Mouse (Mus musculus): Measurements from ENCODE around the gene Rimkla. TPM values are rescaled to one million over a fixed set of nuclear protein-coding genes. Genes with fewer than 3 reads are reported as not detected.

Gene Rimkla
- polyA plus RNA-seq, 1 experiment from 2014 or later = 19.9 TPM

GRCm38 (mm10) chr4:119463756-119464419 is 28.5 kb downstream of the Rimkla start:
- WGBS = 76% methylated on average over 13 of the region's 13 CpGs
- H3K36me3 ChIP-seq = peaks cover 18% of the 10 kb centered on the region
- ATAC-seq (ENCODE audit: low FRiP score) = 0 out of 2 replicates have a peak, but pooled peaks have one; percentile 1
- H3K9me3 ChIP-seq = no peaks in the 10 kb centered on the region
- H3K27me3 ChIP-seq = no peaks in the 10 kb centered on the region
- peak overlapping the region; percentile 92 for H3K27ac ChIP-seq
- 0 out of 2 replicates have a peak overlapping the region, but pooled peaks have one; percentile 36 for H3K9ac ChIP-seq
- peaks cover 39% of the 10 kb centered on the region for H3K4me1 ChIP-seq (replicated peaks)
- H3K4me2 ChIP-seq = no peak overlapping the region
- no peak overlapping the region for H3K4me3 ChIP-seq

- WGBS = 44% methylated on average over 11 of the region's 11 CpGs
- ATAC-seq (ENCODE audit: low FRiP score) = peak; percentile 76
- Histone ChIP-seq H3K4me2 (no peak overlapping the region), H3K9ac (peak overlapping the region; percentile 36; the same call in 1 of the 2 replicates), H3K27ac (peak overlapping the region; percentile 92), H3K27me3 (no peaks in the 10 kb centered on the region), H3K36me3 (peaks cover 16% of the 10 kb centered on the region), H3K9me3 (no peaks in the 10 kb centered on the region), H3K4me3 (no peak overlapping the region), H3K4me1 (replicated peaks) (peaks cover 39% of the 10 kb centered on the region)
Measured at GRCm38 (mm10) chr4:119462858-119463755, 29.3 kb downstream of the Rimkla start.

GRCm38 (mm10) chr4:119462457-119462856 is 30.0 kb downstream of the Rimkla start:
- no peaks in the 10 kb centered on the region for H3K9me3 ChIP-seq
- 88% methylated on average over 3 of the region's 3 CpGs for WGBS
- H3K9ac ChIP-seq = no peak overlapping the region
- ATAC-seq (ENCODE audit: low FRiP score) = no peak
- peaks cover 39% of the 10 kb centered on the region for H3K4me1 ChIP-seq (replicated peaks)
- H3K4me2 ChIP-seq = no peak overlapping the region
- H3K36me3 ChIP-seq = peaks cover 9% of the 10 kb centered on the region
- H3K27me3 ChIP-seq = no peaks in the 10 kb centered on the region
- H3K4me3 ChIP-seq = no peak overlapping the region
- H3K27ac ChIP-seq = peak overlapping the region; percentile 92

GRCm38 (mm10) chr4:119460728-119461141 is 31.7 kb downstream of the Rimkla start:
- H3K4me2 ChIP-seq = peak overlapping the region; percentile 33
- peak; percentile 76 for ATAC-seq (ENCODE audit: low FRiP score)
- no peak overlapping the region for H3K9ac ChIP-seq

GRCm38 (mm10) chr4:119460296-119460695 is 32.1 kb downstream of the Rimkla start:
- Histone ChIP-seq H3K27ac (peak overlapping the region; percentile 92), H3K9ac (no peak overlapping the region), H3K27me3 (no peaks in the 10 kb centered on the region), H3K4me1 (replicated peaks) (peaks cover 39% of the 10 kb centered on the region), H3K36me3 (no peaks in the 10 kb centered on the region), H3K4me2 (peak overlapping the region; percentile 33; the same call in 1 of the 2 replicates), H3K9me3 (no peaks in the 10 kb centered on the region), H3K4me3 (no peak overlapping the region)
- 58% methylated on average over 5 of the region's 5 CpGs for WGBS
- no peak; the same call in 1 of the 2 replicates for ATAC-seq (ENCODE audit: low FRiP score)

More at GRCm38 (mm10) chr4:119460728-119461141, 31.7 kb downstream of the Rimkla start:
- Histone ChIP-seq H3K27me3 (no peaks in the 10 kb centered on the region), H3K9me3 (no peaks in the 10 kb centered on the region), H3K27ac (peak overlapping the region; percentile 92), H3K4me3 (no peak overlapping the region), H3K36me3 (no peaks in the 10 kb centered on the region), H3K4me1 (replicated peaks) (peaks cover 39% of the 10 kb centered on the region)
- WGBS = 15% methylated on average over 8 of the region's 8 CpGs

GRCm38 (mm10) chr4:119453533-119453932 is 38.9 kb downstream of the Rimkla start:
- Histone ChIP-seq H3K4me3 (no peak overlapping the region), H3K4me1 (replicated peaks) (peaks cover 9% of the 10 kb centered on the region), H3K36me3 (no peaks in the 10 kb centered on the region), H3K27me3 (no peaks in the 10 kb centered on the region), H3K9me3 (no peaks in the 10 kb centered on the region), H3K27ac (peak overlapping the region; percentile 62), H3K4me2 (no peak overlapping the region), H3K9ac (0 out of 2 replicates have a peak overlapping the region, but pooled peaks have one; percentile 5)
- 12% methylated on average over 6 of the region's 6 CpGs for WGBS
- ATAC-seq (ENCODE audit: low FRiP score) = peak; percentile 68

- H3K36me3 ChIP-seq = no peaks in the 10 kb centered on the region
- H3K4me2 ChIP-seq = no peak overlapping the region
- no peak overlapping the region for H3K4me3 ChIP-seq
- H3K9ac ChIP-seq = 0 out of 2 replicates have a peak overlapping the region, but pooled peaks have one; percentile 5
- peaks cover 9% of the 10 kb centered on the region for H3K4me1 ChIP-seq (replicated peaks)
- ATAC-seq (ENCODE audit: low FRiP score) = peak; percentile 50; the same call in 1 of the 2 replicates
- 67% methylated on average over 5 of the region's 5 CpGs for WGBS
- H3K27me3 ChIP-seq = no peaks in the 10 kb centered on the region
- H3K27ac ChIP-seq = peak overlapping the region; percentile 62
- no peaks in the 10 kb centered on the region for H3K9me3 ChIP-seq
Measured at GRCm38 (mm10) chr4:119453128-119453527, 39.3 kb downstream of the Rimkla start.

GRCm38 (mm10) chr4:119450436-119450835 is 42.0 kb downstream of the Rimkla start:
- H3K9me3 ChIP-seq = no peaks in the 10 kb centered on the region

GRCm38 (mm10) chr4:119447786-119448185 is 44.6 kb downstream of the Rimkla start:
- H3K27me3 ChIP-seq = 0 out of 2 replicates have a peak, but pooled peaks cover 3% of the 10 kb centered on the region
- H3K9me3 ChIP-seq = no peaks in the 10 kb centered on the region
- WGBS = 80% methylated on average over 3 of the region's 3 CpGs
- no peak overlapping the region for H3K4me2 ChIP-seq
- H3K27ac ChIP-seq = no peak overlapping the region
- H3K4me1 ChIP-seq (replicated peaks) = no peaks in the 10 kb centered on the region
- no peak overlapping the region for H3K9ac ChIP-seq
- no peak for ATAC-seq (ENCODE audit: low FRiP score)
- H3K4me3 ChIP-seq = no peak overlapping the region
- H3K36me3 ChIP-seq = no peaks in the 10 kb centered on the region

More at GRCm38 (mm10) chr4:119450436-119450835, 42.0 kb downstream of the Rimkla start:
- Histone ChIP-seq H3K27ac (no peak overlapping the region), H3K4me3 (no peak overlapping the region), H3K27me3 (0 out of 2 replicates have a peak, but pooled peaks cover 3% of the 10 kb centered on the region), H3K9ac (0 out of 2 replicates have a peak overlapping the region, but pooled peaks have one; percentile 8), H3K4me1 (replicated peaks) (peaks cover 9% of the 10 kb centered on the region), H3K36me3 (no peaks in the 10 kb centered on the region), H3K4me2 (no peak overlapping the region)
- no peak for ATAC-seq (ENCODE audit: low FRiP score)
- WGBS = 79% methylated on average over 7 of the region's 7 CpGs

- H3K36me3 ChIP-seq = no peaks in the 10 kb centered on the region
- no peak overlapping the region for H3K4me3 ChIP-seq
- no peaks in the 10 kb centered on the region for H3K9me3 ChIP-seq
- H3K27ac ChIP-seq = no peak overlapping the region
- WGBS = 96% methylated on average over 6 of the region's 6 CpGs
- no peak for ATAC-seq (ENCODE audit: low FRiP score)
- no peak overlapping the region for H3K4me2 ChIP-seq
- 0 out of 2 replicates have a peak, but pooled peaks cover 3% of the 10 kb centered on the region for H3K27me3 ChIP-seq
- 0 out of 2 replicates have a peak, but pooled peaks cover 4% of the 10 kb centered on the region for H3K4me1 ChIP-seq (replicated peaks)
- H3K9ac ChIP-seq = no peak overlapping the region
Measured at GRCm38 (mm10) chr4:119447261-119447660, 45.2 kb downstream of the Rimkla start.

- Histone ChIP-seq H3K9me3 (no peaks in the 10 kb centered on the region), H3K4me1 (replicated peaks) (0 out of 2 replicates have a peak, but pooled peaks cover 4% of the 10 kb centered on the region), H3K27ac (no peak overlapping the region), H3K9ac (no peak overlapping the region), H3K4me2 (no peak overlapping the region), H3K4me3 (no peak overlapping the region), H3K36me3 (no peaks in the 10 kb centered on the region), H3K27me3 (no peaks in the 10 kb centered on the region)
- WGBS = 52% methylated on average over 6 of the region's 6 CpGs
- no peak for ATAC-seq (ENCODE audit: low FRiP score)
Measured at GRCm38 (mm10) chr4:119442539-119442938, 49.9 kb downstream of the Rimkla start.

GRCm38 (mm10) chr4:119441836-119442235 is 50.6 kb downstream of the Rimkla start:
- no peak overlapping the region for H3K9ac ChIP-seq
- no peak overlapping the region for H3K4me3 ChIP-seq
- ATAC-seq (ENCODE audit: low FRiP score) = no peak
- H3K4me1 ChIP-seq (replicated peaks) = 0 out of 2 replicates have a peak, but pooled peaks cover 4% of the 10 kb centered on the region
- H3K27me3 ChIP-seq = no peaks in the 10 kb centered on the region
- no peaks in the 10 kb centered on the region for H3K9me3 ChIP-seq
- no peak overlapping the region for H3K4me2 ChIP-seq
- H3K27ac ChIP-seq = no peak overlapping the region
- WGBS = 92% methylated on average over 4 of the region's 4 CpGs
- no peaks in the 10 kb centered on the region for H3K36me3 ChIP-seq

All from hindbrain, embryonic 13.5 days (tissue).